Mouse (Mus musculus): ENCODE data around the gene Ddt.

Gene Ddt

GRCm38 (mm10) chr10:75772795-75773664, at the start of gene Ddt:
Gene Ddt, minus strand, starts transcription at chr10:75773414.
- DNase-seq: peak; percentile 95

- no peak for DNase-seq
These were observed 49.2 kb upstream of the Ddt start, which contains the start of gene Gstt4 for GRCm38 (mm10) chr10:75822443-75822842. Gene Gstt4, minus strand, starts transcription at chr10:75822543.

GRCm38 (mm10) chr10:75819882-75820281, 46.7 kb upstream of the Ddt start:
- DNase-seq: no peak

- no peak for DNase-seq
These were observed 45.4 kb upstream of the Ddt start for GRCm38 (mm10) chr10:75818641-75819040.

- DNase-seq: no peak
These were observed 31.0 kb upstream of the Ddt start for GRCm38 (mm10) chr10:75804217-75804616.

GRCm38 (mm10) chr10:75798176-75798696, 25.0 kb upstream of the Ddt start, which contains the start of gene Gstt1:
Gene Gstt1, minus strand, starts transcription at chr10:75798584.
- DNase-seq: peak; percentile 84

- DNase-seq: peak; percentile 74
These were observed 24.5 kb upstream of the Ddt start for GRCm38 (mm10) chr10:75797619-75798175.

GRCm38 (mm10) chr10:75796731-75797516, 23.7 kb upstream of the Ddt start:
- no peak for DNase-seq

- DNase-seq: peak; percentile 92
These were observed 21.7 kb upstream of the Ddt start for GRCm38 (mm10) chr10:75794880-75795279.

GRCm38 (mm10) chr10:75790773-75791172, 17.6 kb upstream of the Ddt start:
- no peak for DNase-seq

- peak; percentile 91 for DNase-seq
These were observed 16.6 kb upstream of the Ddt start for GRCm38 (mm10) chr10:75789841-75790240.

GRCm38 (mm10) chr10:75789081-75789735, 16.0 kb upstream of the Ddt start:
- DNase-seq: no peak

- DNase-seq: no peak
These were observed 15.1 kb upstream of the Ddt start for GRCm38 (mm10) chr10:75788277-75788676.

GRCm38 (mm10) chr10:75785442-75785841, 12.2 kb upstream of the Ddt start:
- DNase-seq: no peak

- DNase-seq: peak; percentile 95
These were observed 7.8 kb upstream of the Ddt start, which contains the start of the genes Gm20441 and Gstt3 for GRCm38 (mm10) chr10:75780769-75781578. Gene Gm20441, minus strand, starts transcription at chr10:75780954. Gene Gstt3, minus strand, starts transcription at chr10:75781414.

GRCm38 (mm10) chr10:75779206-75780174, 6.3 kb upstream of the Ddt start:
- peak; percentile 79 for DNase-seq

GRCm38 (mm10) chr10:75777885-75778284, 4.7 kb upstream of the Ddt start:
- no peak for DNase-seq

- DNase-seq: no peak
These were observed 3.3 kb upstream of the Ddt start for GRCm38 (mm10) chr10:75776562-75776961.

GRCm38 (mm10) chr10:75774587-75774986, 1.4 kb upstream of the Ddt start:
- DNase-seq: no peak

- no peak for DNase-seq
These were observed 888 bp upstream of the Ddt start for GRCm38 (mm10) chr10:75774102-75774501.
